Mouse (Mus musculus): Measurements from ENCODE around the gene Lrrc28. TPM values are rescaled to one million over a fixed set of nuclear protein-coding genes. Genes with fewer than 3 reads are reported as not detected.

Gene Lrrc28
- total and polyA plus RNA-seq, 3 experiments, result 14.1 to 20.5 (median 16.4) TPM

DNA sequence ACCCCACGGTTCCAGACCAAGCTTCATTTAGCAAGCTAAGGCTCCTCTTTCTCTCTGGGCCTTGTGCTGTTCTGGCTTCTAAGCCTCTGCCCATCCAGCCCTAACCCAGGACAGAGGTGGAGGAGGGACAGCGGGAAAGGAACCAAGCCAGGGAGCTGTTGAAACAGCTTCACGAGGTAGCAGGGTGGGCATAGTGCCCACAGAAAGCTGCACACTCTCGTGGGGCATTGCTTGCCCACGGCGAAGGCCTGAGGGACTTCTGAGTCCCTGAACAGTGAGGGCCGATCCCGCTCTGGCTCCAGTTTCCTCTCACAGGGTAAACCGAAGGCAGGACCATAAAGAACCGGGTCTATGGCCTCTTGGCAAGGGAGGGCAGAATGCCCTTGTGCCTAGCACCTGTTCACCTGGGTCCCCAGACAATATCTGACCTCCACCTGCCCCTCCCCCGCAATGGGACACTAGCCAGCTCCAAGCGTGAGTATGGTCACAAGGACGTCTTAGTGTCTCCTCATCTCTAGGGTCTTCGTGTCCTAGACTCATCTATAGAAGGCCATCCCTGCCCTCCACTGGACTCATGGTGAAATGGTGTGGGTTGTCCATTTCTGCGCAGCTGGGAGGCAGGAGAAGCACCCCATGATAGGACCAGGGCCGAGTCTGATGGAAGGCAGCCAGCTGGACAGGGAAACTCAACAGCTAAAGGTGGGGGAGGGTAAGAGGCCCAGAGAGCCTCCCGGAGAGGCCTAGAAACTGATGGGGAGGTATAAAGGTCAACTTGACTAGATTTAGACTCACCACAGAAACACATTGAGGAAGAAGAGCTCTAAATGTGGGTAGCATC lies 165.3 kb downstream of the Lrrc28 start:
- H3K36me3 ChIP-seq (ENCODE audit: control insufficient read depth, insufficient read depth, low read length), result no peaks in the 10 kb centered on the region
- 48% methylated on average over 17 of the region's 17 CpGs for WGBS
- peak; percentile 57 to 72 for DNase-seq
- intact Hi-C loops (cut with DNase I), result no loop called here
- no peak overlapping the region for H3K27ac ChIP-seq
- no peaks in the 10 kb centered on the region for H3K79me2 ChIP-seq (replicated peaks; ENCODE audit: control insufficient read depth, insufficient read depth, low read length)
- no peak overlapping the region for H3K4me3 ChIP-seq
- H3K27me3 ChIP-seq (ENCODE audit: control insufficient read depth, insufficient read depth, low read length), result no peaks in the 10 kb centered on the region
- H3K9ac ChIP-seq (ENCODE audit: low read depth, low read length), result no peak overlapping the region
- TF ChIP-seq POLR2A (IDR thresholded peaks at IDR 0.05; ENCODE audit: insufficient read depth, low read depth, low read length) (no peak), EP300 (IDR thresholded peaks at IDR 0.05; ENCODE audit: insufficient read depth, low read depth, low read length) (peak; percentile 50; the same call in 1 of the 2 replicates), CTCF (IDR thresholded peaks at IDR 0.05) (peak; percentile 42)
- H3K4me1 ChIP-seq (ENCODE audit: control insufficient read depth, insufficient read depth, low read length), result peaks cover 6% of the 10 kb centered on the region

DNA sequence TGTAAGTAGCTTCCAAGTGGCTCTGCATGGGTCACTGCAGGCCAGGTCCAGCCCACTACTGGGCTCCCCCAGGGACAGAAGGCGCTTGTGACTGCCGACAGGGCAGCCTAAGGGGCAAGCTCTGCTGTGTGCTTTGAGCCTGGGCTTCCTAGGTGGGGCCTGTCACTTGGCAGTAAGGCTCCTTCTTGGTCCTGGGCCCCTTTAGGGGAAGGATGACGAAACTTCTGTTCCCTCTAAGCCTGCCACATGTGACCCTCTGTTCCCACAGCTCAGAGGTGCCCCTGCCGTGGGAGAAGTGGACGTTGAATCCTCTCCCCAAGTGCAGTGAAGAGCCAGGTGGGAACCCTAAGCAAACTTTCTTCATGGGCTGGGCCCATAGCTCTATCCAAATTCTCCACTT lies 165.9 kb downstream of the Lrrc28 start:
- intact Hi-C loops (cut with DNase I), result no loop called here
- TF ChIP-seq POLR2A (IDR thresholded peaks at IDR 0.05; ENCODE audit: insufficient read depth, low read depth, low read length) (no peak), CTCF (IDR thresholded peaks at IDR 0.05) (no peak), EP300 (IDR thresholded peaks at IDR 0.05; ENCODE audit: insufficient read depth, low read depth, low read length) (no peak)

DNA sequence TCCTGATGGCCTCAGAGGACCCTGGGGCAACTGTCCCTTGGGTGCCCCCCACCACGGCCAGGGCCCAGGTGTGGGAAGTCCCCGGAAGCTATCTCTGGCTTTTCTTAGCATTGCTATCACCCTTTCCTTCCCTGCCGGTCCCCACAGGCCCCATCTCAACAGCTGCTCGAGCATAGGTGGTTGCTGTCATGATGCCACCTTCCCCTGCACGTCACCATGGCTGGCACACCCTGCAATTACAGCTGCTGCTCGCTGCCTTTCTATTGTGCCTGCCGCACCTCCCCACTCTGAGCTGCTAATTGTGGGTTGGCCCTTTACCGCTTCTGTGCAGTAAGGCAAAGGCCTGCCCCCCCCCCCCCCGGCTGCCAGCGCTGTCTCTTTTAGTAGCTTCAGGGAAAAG lies 167.1 kb downstream of the Lrrc28 start:
- H3K36me3 ChIP-seq (ENCODE audit: control insufficient read depth, insufficient read depth, low read length), result no peaks in the 10 kb centered on the region
- H3K4me3 ChIP-seq, result no peak overlapping the region
- intact Hi-C loops (cut with DNase I), result no loop called here
- DNase-seq, result no peak
- WGBS, result 52% methylated on average over 9 of the region's 10 CpGs
- TF ChIP-seq CTCF (IDR thresholded peaks at IDR 0.05) (no peak), POLR2A (IDR thresholded peaks at IDR 0.05; ENCODE audit: insufficient read depth, low read depth, low read length) (no peak), EP300 (IDR thresholded peaks at IDR 0.05; ENCODE audit: insufficient read depth, low read depth, low read length) (no peak)
- peaks cover 6% of the 10 kb centered on the region for H3K4me1 ChIP-seq (ENCODE audit: control insufficient read depth, insufficient read depth, low read length)
- no peaks in the 10 kb centered on the region for H3K79me2 ChIP-seq (replicated peaks; ENCODE audit: control insufficient read depth, insufficient read depth, low read length)
- H3K9ac ChIP-seq (ENCODE audit: low read depth, low read length), result no peak overlapping the region
- no peak overlapping the region for H3K27ac ChIP-seq
- H3K27me3 ChIP-seq (ENCODE audit: control insufficient read depth, insufficient read depth, low read length), result no peaks in the 10 kb centered on the region

More for the DNA sequence above, 165.9 kb downstream of the Lrrc28 start:
- no peaks in the 10 kb centered on the region for H3K79me2 ChIP-seq (replicated peaks; ENCODE audit: control insufficient read depth, insufficient read depth, low read length)
- no peak overlapping the region for H3K27ac ChIP-seq
- no peak for DNase-seq
- 63% methylated on average over 5 of the region's 5 CpGs for WGBS
- no peaks in the 10 kb centered on the region for H3K27me3 ChIP-seq (ENCODE audit: control insufficient read depth, insufficient read depth, low read length)
- H3K4me3 ChIP-seq, result no peak overlapping the region
- no peak overlapping the region for H3K9ac ChIP-seq (ENCODE audit: low read depth, low read length)
- no peaks in the 10 kb centered on the region for H3K36me3 ChIP-seq (ENCODE audit: control insufficient read depth, insufficient read depth, low read length)
- H3K4me1 ChIP-seq (ENCODE audit: control insufficient read depth, insufficient read depth, low read length), result peaks cover 6% of the 10 kb centered on the region

DNA sequence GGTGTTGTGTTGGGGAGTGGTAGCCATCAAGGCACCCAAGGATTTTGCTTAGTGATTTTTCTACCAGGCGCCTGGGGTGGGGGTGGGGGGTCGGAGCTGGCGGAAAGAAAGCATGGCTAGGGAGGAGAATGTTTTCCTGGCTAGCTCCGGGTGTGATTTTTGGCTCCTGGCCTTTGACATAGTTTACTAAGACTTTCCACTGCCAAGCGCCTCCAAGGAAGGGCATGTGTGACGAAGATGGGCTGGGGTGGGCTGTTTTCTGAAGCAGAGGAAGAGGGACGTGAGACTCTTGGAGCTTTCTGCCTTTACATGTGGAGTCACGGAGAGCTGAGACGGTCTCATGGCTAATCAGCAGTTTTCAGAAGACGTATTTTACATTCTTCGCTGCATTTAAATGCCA lies 173.8 kb downstream of the Lrrc28 start:
- intact Hi-C loops (cut with DNase I), result no loop called here
- TF ChIP-seq CTCF (IDR thresholded peaks at IDR 0.05) (no peak), EP300 (IDR thresholded peaks at IDR 0.05; ENCODE audit: insufficient read depth, low read depth, low read length) (no peak), POLR2A (IDR thresholded peaks at IDR 0.05; ENCODE audit: insufficient read depth, low read depth, low read length) (no peak)
- H3K9ac ChIP-seq (ENCODE audit: low read depth, low read length), result no peak overlapping the region
- WGBS, result 11% methylated on average over 11 of the region's 11 CpGs
- peak; percentile 56 to 75 for DNase-seq
- 0 out of 2 replicates have a peak overlapping the region, but pooled peaks have one; percentile 6 for H3K4me3 ChIP-seq
- no peaks in the 10 kb centered on the region for H3K27me3 ChIP-seq (ENCODE audit: control insufficient read depth, insufficient read depth, low read length)
- peak overlapping the region; percentile 68 for H3K27ac ChIP-seq
- H3K36me3 ChIP-seq (ENCODE audit: control insufficient read depth, insufficient read depth, low read length), result no peaks in the 10 kb centered on the region
- H3K79me2 ChIP-seq (replicated peaks; ENCODE audit: control insufficient read depth, insufficient read depth, low read length), result no peaks in the 10 kb centered on the region
- H3K4me1 ChIP-seq (ENCODE audit: control insufficient read depth, insufficient read depth, low read length), result peaks cover 8% of the 10 kb centered on the region

DNA sequence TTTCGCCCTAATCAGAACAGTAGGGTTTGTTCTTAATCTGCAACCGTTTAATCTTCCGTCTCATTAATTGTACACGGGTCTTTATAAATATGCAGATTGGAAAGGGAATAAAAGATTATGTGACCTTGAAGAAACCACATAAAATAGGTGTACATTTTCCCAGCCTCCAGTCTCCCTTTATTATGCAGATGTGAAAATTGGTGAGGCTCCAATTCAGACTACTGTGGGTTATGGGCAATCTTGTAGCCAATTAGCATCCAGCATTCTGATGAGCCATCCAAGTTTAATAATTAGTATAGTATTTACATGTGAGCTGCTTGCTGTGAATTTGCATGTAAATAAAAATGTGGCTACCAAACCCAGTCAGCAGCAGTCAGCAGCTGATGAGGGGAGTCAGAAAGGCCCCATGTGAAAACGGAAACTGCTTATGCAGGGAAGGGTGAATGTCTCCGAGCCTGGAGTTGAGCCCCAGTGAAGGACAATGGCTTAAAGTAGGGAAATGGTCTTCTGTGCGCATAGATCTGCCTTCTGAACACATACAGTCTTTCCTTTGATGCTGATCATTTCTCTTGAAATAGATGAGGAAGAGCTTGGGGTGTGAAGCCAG lies 176.2 kb downstream of the Lrrc28 start:
- intact Hi-C loops (cut with DNase I), result loop anchor here (5.0 kb wide), 1 partner anchor 153 kb away; no protein-coding TSS in a partner anchor
- Histone ChIP-seq H3K4me1 (ENCODE audit: control insufficient read depth, insufficient read depth, low read length) (peaks cover 9% of the 10 kb centered on the region), H3K79me2 (replicated peaks; ENCODE audit: control insufficient read depth, insufficient read depth, low read length) (no peaks in the 10 kb centered on the region), H3K36me3 (ENCODE audit: control insufficient read depth, insufficient read depth, low read length) (no peaks in the 10 kb centered on the region), H3K27ac (no peak overlapping the region), H3K4me3 (no peak overlapping the region), H3K9ac (ENCODE audit: low read depth, low read length) (no peak overlapping the region), H3K27me3 (ENCODE audit: control insufficient read depth, insufficient read depth, low read length) (no peaks in the 10 kb centered on the region)
- TF ChIP-seq EP300 (IDR thresholded peaks at IDR 0.05; ENCODE audit: insufficient read depth, low read depth, low read length) (no peak), POLR2A (IDR thresholded peaks at IDR 0.05; ENCODE audit: insufficient read depth, low read depth, low read length) (no peak), CTCF (IDR thresholded peaks at IDR 0.05) (no peak)
- 84% methylated on average over 7 of the region's 7 CpGs for WGBS
- no peak for DNase-seq

DNA sequence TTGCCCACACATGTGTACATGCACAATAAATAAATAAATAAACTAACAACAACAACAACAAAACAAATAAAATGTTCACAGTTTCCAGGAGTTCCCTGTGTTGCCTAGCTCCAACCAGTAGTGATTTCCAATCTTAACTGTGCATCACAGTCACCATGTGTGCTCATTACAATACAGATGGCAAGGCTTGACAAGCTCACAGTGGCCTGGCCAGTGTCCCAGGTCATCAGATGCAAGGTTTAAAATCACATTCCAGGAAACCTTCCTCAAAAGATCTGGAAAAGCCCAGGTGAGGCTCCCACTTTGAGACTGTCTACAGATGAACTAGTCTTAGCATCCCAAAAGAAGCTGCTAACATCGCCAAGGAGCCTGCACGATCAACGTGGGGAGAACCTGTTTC lies 176.9 kb downstream of the Lrrc28 start:
- H3K27me3 ChIP-seq (ENCODE audit: control insufficient read depth, insufficient read depth, low read length), result no peaks in the 10 kb centered on the region
- H3K36me3 ChIP-seq (ENCODE audit: control insufficient read depth, insufficient read depth, low read length), result no peaks in the 10 kb centered on the region
- peaks cover 12% of the 10 kb centered on the region for H3K4me1 ChIP-seq (ENCODE audit: control insufficient read depth, insufficient read depth, low read length)
- no peaks in the 10 kb centered on the region for H3K79me2 ChIP-seq (replicated peaks; ENCODE audit: control insufficient read depth, insufficient read depth, low read length)
- intact Hi-C loops (cut with DNase I), result loop anchor here (5.0 kb wide), 1 partner anchor 154 kb away; no protein-coding TSS in a partner anchor
- H3K4me3 ChIP-seq, result no peak overlapping the region
- H3K9ac ChIP-seq (ENCODE audit: low read depth, low read length), result no peak overlapping the region
- no peak overlapping the region for H3K27ac ChIP-seq
- WGBS, result 97% methylated on average over 3 of the region's 3 CpGs
- TF ChIP-seq POLR2A (IDR thresholded peaks at IDR 0.05; ENCODE audit: insufficient read depth, low read depth, low read length) (no peak), EP300 (IDR thresholded peaks at IDR 0.05; ENCODE audit: insufficient read depth, low read depth, low read length) (no peak), CTCF (IDR thresholded peaks at IDR 0.05) (no peak)
- DNase-seq, result no peak
